Mouse (Mus musculus): Measurements from ENCODE around the gene Psmd13. TPM values are rescaled to one million over a fixed set of nuclear protein-coding genes. Genes with fewer than 3 reads are reported as not detected.

Psmd13 gene
- polyA plus RNA-seq, 1 experiment, result 251 TPM

GRCm38 (mm10) chr7:140923070-140923775 is 41.5 kb downstream of the Psmd13 start:
- no peaks in the 10 kb centered on the region for H3K27me3 ChIP-seq (ENCODE audit: control insufficient read depth, insufficient read depth, low read length, poor library complexity, severe bottlenecking)
- no peaks in the 10 kb centered on the region for H3K9me3 ChIP-seq (replicated peaks; ENCODE audit: control insufficient read depth, insufficient read depth, low read length, poor library complexity, severe bottlenecking)
- H3K4me3 ChIP-seq (ENCODE audit: low read depth, low read length), result peak overlapping the region; percentile 53
- H3K4me1 ChIP-seq (ENCODE audit: control insufficient read depth, insufficient read depth, low read length), result no peaks in the 10 kb centered on the region
- no peak overlapping the region for H3K27ac ChIP-seq (ENCODE audit: insufficient read depth, low read length)
- no peaks in the 10 kb centered on the region for H3K36me3 ChIP-seq (ENCODE audit: control insufficient read depth, insufficient read depth, low read length, poor library complexity, severe bottlenecking)
- 0 out of 2 replicates have a peak overlapping the region, but pooled peaks have one; percentile 11 for H3K9ac ChIP-seq (ENCODE audit: low read depth, poor library complexity, severe bottlenecking)
- TF ChIP-seq EP300 (IDR thresholded peaks at IDR 0.05; ENCODE audit: insufficient read depth, low read depth, low read length) (no peak), CTCF (IDR thresholded peaks at IDR 0.05; ENCODE audit: low read depth, low read length) (no peak), POLR2A (IDR thresholded peaks at IDR 0.05; ENCODE audit: insufficient read depth, low read length) (no peak)

- H3K4me3 ChIP-seq (ENCODE audit: low read depth, low read length), result no peak overlapping the region
These were observed 45.4 kb downstream of the Psmd13 start for GRCm38 (mm10) chr7:140927181-140927580.

GRCm38 (mm10) chr7:140938436-140938835 is 56.7 kb downstream of the Psmd13 start:
- no peak overlapping the region for H3K4me3 ChIP-seq (ENCODE audit: low read depth, low read length)
- H3K36me3 ChIP-seq (ENCODE audit: control insufficient read depth, insufficient read depth, low read length, poor library complexity, severe bottlenecking), result no peaks in the 10 kb centered on the region
- H3K9ac ChIP-seq (ENCODE audit: low read depth, poor library complexity, severe bottlenecking), result no peak overlapping the region
- TF ChIP-seq CTCF (IDR thresholded peaks at IDR 0.05; ENCODE audit: low read depth, low read length) (peak; percentile 52), EP300 (IDR thresholded peaks at IDR 0.05; ENCODE audit: insufficient read depth, low read depth, low read length) (no peak)
- H3K4me1 ChIP-seq (ENCODE audit: control insufficient read depth, insufficient read depth, low read length), result peaks cover 2% of the 10 kb centered on the region
- no peaks in the 10 kb centered on the region for H3K27me3 ChIP-seq (ENCODE audit: control insufficient read depth, insufficient read depth, low read length, poor library complexity, severe bottlenecking)
- no peaks in the 10 kb centered on the region for H3K9me3 ChIP-seq (replicated peaks; ENCODE audit: control insufficient read depth, insufficient read depth, low read length, poor library complexity, severe bottlenecking)
- peak overlapping the region; percentile 88 for H3K27ac ChIP-seq (ENCODE audit: insufficient read depth, low read length)

More at GRCm38 (mm10) chr7:140927181-140927580, 45.4 kb downstream of the Psmd13 start:
- H3K9ac ChIP-seq (ENCODE audit: low read depth, poor library complexity, severe bottlenecking), result no peak overlapping the region
- H3K27me3 ChIP-seq (ENCODE audit: control insufficient read depth, insufficient read depth, low read length, poor library complexity, severe bottlenecking), result no peaks in the 10 kb centered on the region
- H3K4me1 ChIP-seq (ENCODE audit: control insufficient read depth, insufficient read depth, low read length), result no peaks in the 10 kb centered on the region
- H3K9me3 ChIP-seq (replicated peaks; ENCODE audit: control insufficient read depth, insufficient read depth, low read length, poor library complexity, severe bottlenecking), result no peaks in the 10 kb centered on the region
- TF ChIP-seq CTCF (IDR thresholded peaks at IDR 0.05; ENCODE audit: low read depth, low read length), result no peak
- no peak for TF ChIP-seq POLR2A (IDR thresholded peaks at IDR 0.05; ENCODE audit: insufficient read depth, low read length)
- TF ChIP-seq EP300 (IDR thresholded peaks at IDR 0.05; ENCODE audit: insufficient read depth, low read depth, low read length), result no peak
- no peaks in the 10 kb centered on the region for H3K36me3 ChIP-seq (ENCODE audit: control insufficient read depth, insufficient read depth, low read length, poor library complexity, severe bottlenecking)
- no peak overlapping the region for H3K27ac ChIP-seq (ENCODE audit: insufficient read depth, low read length)

- no peaks in the 10 kb centered on the region for H3K27me3 ChIP-seq (ENCODE audit: control insufficient read depth, insufficient read depth, low read length, poor library complexity, severe bottlenecking)
- no peaks in the 10 kb centered on the region for H3K9me3 ChIP-seq (replicated peaks; ENCODE audit: control insufficient read depth, insufficient read depth, low read length, poor library complexity, severe bottlenecking)
- peaks cover 2% of the 10 kb centered on the region for H3K4me1 ChIP-seq (ENCODE audit: control insufficient read depth, insufficient read depth, low read length)
- H3K4me3 ChIP-seq (ENCODE audit: low read depth, low read length), result no peak overlapping the region
- TF ChIP-seq POLR2A (IDR thresholded peaks at IDR 0.05; ENCODE audit: insufficient read depth, low read length), result no peak
- TF ChIP-seq EP300 (IDR thresholded peaks at IDR 0.05; ENCODE audit: insufficient read depth, low read depth, low read length), result no peak
- peak overlapping the region; percentile 88 for H3K27ac ChIP-seq (ENCODE audit: insufficient read depth, low read length)
- no peak overlapping the region for H3K9ac ChIP-seq (ENCODE audit: low read depth, poor library complexity, severe bottlenecking)
- H3K36me3 ChIP-seq (ENCODE audit: control insufficient read depth, insufficient read depth, low read length, poor library complexity, severe bottlenecking), result no peaks in the 10 kb centered on the region
These were observed 57.1 kb downstream of the Psmd13 start for GRCm38 (mm10) chr7:140938896-140939295.

GRCm38 (mm10) chr7:140939669-140940171 is 58.0 kb downstream of the Psmd13 start:
- Histone ChIP-seq H3K36me3 (ENCODE audit: control insufficient read depth, insufficient read depth, low read length, poor library complexity, severe bottlenecking) (no peaks in the 10 kb centered on the region), H3K9me3 (replicated peaks; ENCODE audit: control insufficient read depth, insufficient read depth, low read length, poor library complexity, severe bottlenecking) (no peaks in the 10 kb centered on the region), H3K9ac (ENCODE audit: low read depth, poor library complexity, severe bottlenecking) (0 out of 2 replicates have a peak overlapping the region, but pooled peaks have one; percentile 40), H3K4me1 (ENCODE audit: control insufficient read depth, insufficient read depth, low read length) (peaks cover 2% of the 10 kb centered on the region), H3K27me3 (ENCODE audit: control insufficient read depth, insufficient read depth, low read length, poor library complexity, severe bottlenecking) (no peaks in the 10 kb centered on the region), H3K27ac (ENCODE audit: insufficient read depth, low read length) (peak overlapping the region; percentile 88), H3K4me3 (ENCODE audit: low read depth, low read length) (no peak overlapping the region)
- TF ChIP-seq EP300 (IDR thresholded peaks at IDR 0.05; ENCODE audit: insufficient read depth, low read depth, low read length) (no peak), POLR2A (IDR thresholded peaks at IDR 0.05; ENCODE audit: insufficient read depth, low read length) (no peak), CTCF (IDR thresholded peaks at IDR 0.05; ENCODE audit: low read depth, low read length) (no peak)
